Mouse (Mus musculus) lung, adult 10 weeks (tissue): ENCODE measurements around the gene Daxx. TPM values are rescaled to one million over a fixed set of nuclear protein-coding genes. Genes with fewer than 3 reads are reported as not detected.

Experiments
- polyA plus RNA-seq: library from polyadenylated mRNA; stranded (reverse); fragments of 350-450 nt; fragmentation: Illumina TruSeq; extraction: RNeasy Lipid Tissue Mini Kit (QIAGEN cat#74804); gene quantifications from one replicate; pipeline ENCODE4 v1.2.3, GENCODE M21; 2014; ENCODE audit warnings: low read depth, low replicate concordance; ENCODE audit not compliant: insufficient read depth

Daxx gene
- 19.4 TPM for polyA plus RNA-seq

GRCm38 (mm10) chr17:33909077-33909868 is at the start of gene Daxx:
Daxx (plus strand) TSS chr17:33909414.

GRCm38 (mm10) chr17:33873537-33873936 is 35.7 kb upstream of the Daxx start, which contains the start of gene Gm7029:
Gm7029 (plus strand) TSS chr17:33873837.

GRCm38 (mm10) chr17:33890533-33891059 is 18.6 kb upstream of the Daxx start, which contains the start of gene Kifc1:
Kifc1 (minus strand) TSS chr17:33890661.

GRCm38 (mm10) chr17:33904835-33905234 is 4.4 kb upstream of the Daxx start, which contains the start of gene Platr17:
Platr17 (plus strand) TSS chr17:33905135.

GRCm38 (mm10) chr17:33915671-33916250 is 6.5 kb downstream of the Daxx start, which contains the start of the genes Tapbp and Zbtb22:
Tapbp (plus strand) TSS chr17:33915899.
Zbtb22 (plus strand) TSS chr17:33915904.

GRCm38 (mm10) chr17:33929371-33930279 is 20.4 kb downstream of the Daxx start, which contains the start of gene Rgl2:
Rgl2 (plus strand) TSS chr17:33929543.

GRCm38 (mm10) chr17:33940206-33940805 is 31.1 kb downstream of the Daxx start, which contains the start of the genes Pfdn6 and Wdr46:
Pfdn6 (minus strand) TSS chr17:33940343.
Wdr46 (plus strand) TSS chr17:33940660.

GRCm38 (mm10) chr17:33951021-33951946 is 42.1 kb downstream of the Daxx start, which contains the start of gene B3galt4:
B3galt4 (minus strand) TSS chr17:33951488.

GRCm38 (mm10) chr17:33955555-33956214 is 46.5 kb downstream of the Daxx start, which contains the start of the genes Vps52 and Rps18:
Vps52 (plus strand) TSS chr17:33955812.
Rps18 (minus strand) TSS chr17:33956001.

Other genes with a start within 250 kb of the Daxx start
- gene Hnrnpm, start 222.6 kb upstream of the Daxx start, polyA plus RNA-seq = 86.6 TPM
- 99.6 TPM for gene March2, start 190.7 kb upstream of the Daxx start, polyA plus RNA-seq
- gene Rab11b, start 148.9 kb upstream of the Daxx start, polyA plus RNA-seq = 122 TPM
- gene Angptl4, start 127.6 kb upstream of the Daxx start, polyA plus RNA-seq = 61.5 TPM
- gene Kank3, start 98.9 kb upstream of the Daxx start, polyA plus RNA-seq = 178 TPM
- gene Rps28, start 84.9 kb upstream of the Daxx start, polyA plus RNA-seq = 1,820 TPM
- 520 TPM for gene Ndufa7, start 84.8 kb upstream of the Daxx start, polyA plus RNA-seq
- 20.1 TPM for gene Cd320, start 66.3 kb upstream of the Daxx start, polyA plus RNA-seq
- gene Gm7029, start 35.6 kb upstream of the Daxx start, polyA plus RNA-seq = not detected
- gene Kifc1, start 18.8 kb upstream of the Daxx start, polyA plus RNA-seq = 0.86 TPM
- 1.2 TPM for gene Platr17, start 4.3 kb upstream of the Daxx start, polyA plus RNA-seq
- gene Tapbp, start 6.5 kb downstream of the Daxx start, polyA plus RNA-seq = 126 TPM
- 18.1 TPM for gene Zbtb22, start 6.5 kb downstream of the Daxx start, polyA plus RNA-seq
- gene Rgl2, start 20.1 kb downstream of the Daxx start, polyA plus RNA-seq = 38.7 TPM
- 90.6 TPM for gene Pfdn6, start 30.9 kb downstream of the Daxx start, polyA plus RNA-seq
- 8.3 TPM for gene Wdr46, start 31.2 kb downstream of the Daxx start, polyA plus RNA-seq
- gene B3galt4, start 42.1 kb downstream of the Daxx start, polyA plus RNA-seq = 5.8 TPM
- gene Vps52, start 46.4 kb downstream of the Daxx start, polyA plus RNA-seq = 16.3 TPM
- 2,519 TPM for gene Rps18, start 46.6 kb downstream of the Daxx start, polyA plus RNA-seq
- 1,531 TPM for gene H2-K1, start 90.9 kb downstream of the Daxx start, polyA plus RNA-seq
- 21.8 TPM for gene Ring1, start 115.3 kb downstream of the Daxx start, polyA plus RNA-seq
- gene H2-Ke6, start 118.6 kb downstream of the Daxx start, polyA plus RNA-seq = 90.2 TPM
- gene Slc39a7, start 122.3 kb downstream of the Daxx start, polyA plus RNA-seq = 95.6 TPM
- gene Rxrb, start 122.4 kb downstream of the Daxx start, polyA plus RNA-seq = 33.6 TPM
- gene Col11a2, start 130.0 kb downstream of the Daxx start, polyA plus RNA-seq = 1.1 TPM
- gene H2-Oa, start 182.9 kb downstream of the Daxx start, polyA plus RNA-seq = 12.5 TPM
- gene H2-DMa, start 210.1 kb downstream of the Daxx start, polyA plus RNA-seq = 75.7 TPM
- gene Brd2, start 213.2 kb downstream of the Daxx start, polyA plus RNA-seq = 94.4 TPM
- 35.5 TPM for gene H2-DMb2, start 233.9 kb downstream of the Daxx start, polyA plus RNA-seq
- gene H2-DMb1, start 243.7 kb downstream of the Daxx start, polyA plus RNA-seq = 64.1 TPM